Mouse (Mus musculus): ENCODE measurements around the gene Senp3.
"Not testable (repeated sequence)": the region's sequence is repeated elsewhere in the genome, so short reads cannot be mapped to it uniquely, and the experiment has no call there.

Gene Senp3

DNA sequence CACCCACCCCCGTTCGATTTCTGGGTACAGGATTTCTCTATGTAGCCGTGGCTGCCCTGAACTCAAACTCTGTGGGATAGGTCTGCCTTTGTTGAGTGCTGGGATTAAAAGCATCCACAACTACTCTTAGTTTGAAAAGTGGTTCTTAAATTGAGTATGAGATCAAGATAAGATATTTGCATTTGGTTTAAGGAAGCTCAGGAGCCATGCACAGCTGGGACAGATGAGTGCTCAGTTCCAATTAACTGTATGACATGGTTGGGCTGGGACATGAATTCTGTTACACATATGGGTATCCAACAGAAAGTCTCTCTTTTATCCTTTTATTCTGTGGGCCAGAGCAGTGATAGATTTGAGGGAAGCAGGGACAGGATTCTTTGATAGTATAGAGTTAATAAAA, 46.4 kb downstream of the Senp3 start:
- DNase-seq, result no peak

DNA sequence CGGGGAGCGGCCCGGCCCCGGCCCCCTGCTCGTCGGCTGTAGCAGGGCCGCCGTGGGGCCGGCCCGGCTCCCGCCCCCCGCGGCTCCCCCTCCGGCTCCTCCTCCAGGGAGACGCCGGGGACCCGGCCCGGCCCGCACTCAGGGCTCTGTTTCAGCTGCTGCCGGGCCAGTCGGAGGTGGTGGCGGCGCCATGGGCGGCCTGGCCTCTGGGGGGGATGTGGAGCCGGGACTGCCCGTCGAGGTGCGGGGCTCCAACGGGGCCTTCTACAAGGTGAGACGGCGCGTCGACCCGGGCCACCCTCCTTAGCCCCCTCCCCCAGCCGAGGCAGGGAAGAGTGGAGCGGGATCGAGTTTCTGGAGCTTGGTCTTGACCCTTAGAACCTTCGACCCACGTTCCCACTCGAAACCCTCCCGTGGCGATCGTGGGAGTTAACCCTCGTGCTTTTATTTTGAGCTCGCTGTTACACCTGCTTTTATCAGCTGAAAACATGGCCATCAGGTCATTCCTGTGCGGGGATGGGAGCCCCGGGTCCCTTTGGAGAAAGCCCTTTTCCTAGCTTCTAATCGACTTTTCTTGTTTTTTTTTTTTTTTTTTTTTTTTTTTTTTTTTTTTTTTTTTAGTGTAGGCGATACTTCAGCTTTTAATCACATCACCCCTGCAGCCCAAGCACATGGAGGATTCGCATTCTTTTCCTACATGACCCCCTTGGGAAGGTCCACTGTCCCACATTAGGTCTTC, 48.6 kb downstream of the Senp3 start:
- no peak for DNase-seq

- peak; percentile 100 for DNase-seq
Measured at GRCm38 (mm10) chr11:69632284-69633089, 49.4 kb downstream of the Senp3 start, which contains the start of gene Fxr2. Gene Fxr2, plus strand, starts transcription at chr11:69632990.

DNA sequence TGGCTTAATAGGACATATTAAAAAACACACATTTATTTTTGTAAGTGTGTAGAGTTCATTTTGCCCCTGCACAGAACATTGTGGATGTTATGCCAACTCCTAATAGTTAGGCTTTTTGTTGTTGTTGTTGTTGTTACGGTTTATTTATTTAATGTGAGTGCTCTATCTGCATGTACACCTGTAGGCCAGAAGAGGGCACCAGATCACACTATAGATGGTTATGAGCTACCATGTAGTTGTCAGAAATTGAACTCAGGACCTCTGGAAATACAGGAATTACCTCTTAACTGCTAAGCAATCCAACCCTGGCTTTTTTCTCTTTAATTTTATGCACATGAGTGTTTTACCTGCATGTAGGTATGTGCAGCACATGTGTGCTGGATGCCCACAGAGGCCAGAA, 52.1 kb downstream of the Senp3 start:
- no peak for DNase-seq

GRCm38 (mm10) chr11:69628286-69628685, 53.6 kb downstream of the Senp3 start:
- peak; percentile 58 to 65 for DNase-seq

DNA sequence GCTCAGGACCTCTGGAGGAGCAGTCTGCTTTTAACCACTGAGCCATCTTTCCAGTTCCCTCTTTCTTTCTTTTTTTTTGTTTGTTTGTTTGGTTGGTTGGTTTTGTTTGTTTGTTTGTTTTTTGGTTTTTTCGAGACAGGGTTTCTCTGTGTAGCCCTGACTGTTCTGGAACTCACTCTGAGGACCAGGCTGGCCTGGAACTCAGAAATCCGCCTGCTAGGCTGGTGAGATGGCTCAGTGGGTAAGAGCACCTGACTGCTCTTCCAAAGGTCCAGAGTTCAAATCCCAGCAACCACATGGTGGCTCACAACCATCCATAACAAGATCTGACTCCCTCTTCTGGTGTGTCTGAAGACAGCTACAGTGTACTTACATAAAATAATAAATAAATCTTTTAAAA, 57.5 kb downstream of the Senp3 start:
- not testable (repeated sequence) for DNase-seq

Data from thymus, postnatal 36 days (tissue).